Mouse (Mus musculus) embryonic facial prominence, embryonic 14.5 days (tissue): ENCODE measurements at regions not wholly inside any gene's neighbourhood (a gene's known extent, or its start where the extent isn't known, plus 50 kb on each side); places are given as distances from the start of the nearest gene placed in this dataset.
"Not testable (repeated sequence)": the region's sequence is repeated elsewhere in the genome, so short reads cannot be mapped to it uniquely, and the experiment has no call there.

Experiments
- ATAC-seq: fragments of 200-750 bp; cut with Nextera tagmentation; 2 replicates; pipeline ENCODE4 v1.8.0; 2017; ENCODE audit warnings: low read depth, moderate number of reproducible peaks, moderate TSS enrichment
- DNase-seq: peaks from one replicate; pipeline ENCODE4 v3.0.0-alpha.2; 2015; ENCODE audit warnings: low spot score
- H3K27ac ChIP-seq: fragments of 300-500 bp; sonication (generic); replicated peaks from 2 replicates; pipeline ENCODE4 v1.5.1; 2014; ENCODE audit warnings: low read depth, mild to moderate bottlenecking, low read length, moderate library complexity
- H3K27me3 ChIP-seq: fragments of 300-500 bp; sonication (generic); replicated peaks from 2 replicates; pipeline ENCODE4 v1.6.1; 2014; ENCODE audit warnings: low read length; ENCODE audit not compliant: control insufficient read depth, insufficient read depth
- H3K36me3 ChIP-seq: fragments of 300-500 bp; sonication (generic); 2 replicates; pipeline ENCODE4 v1.6.1; 2014; ENCODE audit warnings: low read length, mixed read lengths; ENCODE audit not compliant: control insufficient read depth, insufficient read depth
- H3K4me1 ChIP-seq: fragments of 300-500 bp; sonication (generic); 2 replicates; pipeline ENCODE4 v1.6.1; 2014; ENCODE audit warnings: antibody characterized with exemption, low read length; ENCODE audit not compliant: control insufficient read depth, insufficient read depth
- H3K4me2 ChIP-seq: fragments of 300-500 bp; sonication (generic); 2 replicates; pipeline ENCODE4 v1.6.1; 2014; ENCODE audit warnings: low read depth, mild to moderate bottlenecking, low read length, moderate library complexity, mixed read lengths
- H3K4me3 ChIP-seq: fragments of 300-500 bp; sonication (generic); 2 replicates; pipeline ENCODE4 v1.5.1; 2014; ENCODE audit warnings: low read depth, mild to moderate bottlenecking, low read length
- H3K9ac ChIP-seq: fragments of 300-500 bp; sonication (generic); 2 replicates; pipeline ENCODE4 v1.6.1; 2014; ENCODE audit warnings: low read depth, mild to moderate bottlenecking, low read length, moderate library complexity, mixed read lengths
- H3K9me3 ChIP-seq: fragments of 300-500 bp; sonication (generic); 2 replicates; pipeline ENCODE4 v1.6.1; 2016; ENCODE audit warnings: low read length; ENCODE audit not compliant: control insufficient read depth
- WGBS: fragments of 180-500 bp; shearing (Covaris S2); extraction: QIAGEN DNeasy Blood & Tissue Kit; methylation state at CpG from one replicate; pipeline ENCODE4 v1.1.7; 2014; 5-methylcytosine and 5-hydroxymethylcytosine counted together

GRCm38 (mm10) chr15:19778651-19779050 is 670.4 kb upstream of the Cdh12 start:
- no peaks in the 10 kb centered on the region for H3K4me1 ChIP-seq
- WGBS = 59% methylated on average over 1 of the region's 1 CpGs
- H3K9me3 ChIP-seq = no peaks in the 10 kb centered on the region
- H3K27me3 ChIP-seq = no peaks in the 10 kb centered on the region
- no peak overlapping the region for H3K4me2 ChIP-seq
- H3K9ac ChIP-seq = no peak overlapping the region
- ATAC-seq (no peak), DNase-seq (no peak)
- no peak overlapping the region for H3K27ac ChIP-seq
- H3K4me3 ChIP-seq = no peak overlapping the region
- no peaks in the 10 kb centered on the region for H3K36me3 ChIP-seq

GRCm38 (mm10) chr15:19783883-19784282 is 665.2 kb upstream of the Cdh12 start:
- Histone ChIP-seq H3K9ac (no peak overlapping the region), H3K4me3 (no peak overlapping the region), H3K27me3 (no peaks in the 10 kb centered on the region), H3K4me2 (no peak overlapping the region), H3K9me3 (no peaks in the 10 kb centered on the region), H3K4me1 (no peaks in the 10 kb centered on the region), H3K36me3 (no peaks in the 10 kb centered on the region), H3K27ac (no peak overlapping the region)
- WGBS = 26% methylated on average over 3 of the region's 3 CpGs
- no peak for DNase-seq
- ATAC-seq = no peak

- Histone ChIP-seq H3K27ac (no peak overlapping the region), H3K4me2 (no peak overlapping the region), H3K27me3 (no peaks in the 10 kb centered on the region), H3K4me1 (no peaks in the 10 kb centered on the region), H3K9me3 (no peaks in the 10 kb centered on the region), H3K4me3 (no peak overlapping the region), H3K9ac (no peak overlapping the region), H3K36me3 (no peaks in the 10 kb centered on the region)
- DNase-seq (no peak), ATAC-seq (no peak)
Measured at GRCm38 (mm10) chr15:19806994-19807393, 642.1 kb upstream of the Cdh12 start.

- DNase-seq = no peak
- Histone ChIP-seq H3K27ac (no peak overlapping the region), H3K4me3 (no peak overlapping the region), H3K27me3 (no peaks in the 10 kb centered on the region), H3K36me3 (no peaks in the 10 kb centered on the region), H3K9me3 (no peaks in the 10 kb centered on the region), H3K4me2 (no peak overlapping the region), H3K9ac (no peak overlapping the region), H3K4me1 (no peaks in the 10 kb centered on the region)
- no peak for ATAC-seq
- 78% methylated on average over 5 of the region's 5 CpGs for WGBS
Measured at GRCm38 (mm10) chr15:19813647-19814046, 635.4 kb upstream of the Cdh12 start.

- H3K27me3 ChIP-seq, H3K4me1 ChIP-seq, H3K9me3 ChIP-seq, H3K9ac ChIP-seq, H3K4me3 ChIP-seq, H3K36me3 ChIP-seq, DNase-seq, H3K27ac ChIP-seq, ATAC-seq, H3K4me2 ChIP-seq: not testable (repeated sequence)
- 70% methylated on average over 13 of the region's 13 CpGs for WGBS
Measured at GRCm38 (mm10) chr15:19856892-19857655, 592.0 kb upstream of the Cdh12 start.

GRCm38 (mm10) chr15:19857656-19858006 is 591.4 kb upstream of the Cdh12 start:
- DNase-seq (no peak), ATAC-seq (no peak)
- Histone ChIP-seq H3K36me3 (no peaks in the 10 kb centered on the region), H3K4me1 (no peaks in the 10 kb centered on the region), H3K9me3 (no peaks in the 10 kb centered on the region), H3K27ac (no peak overlapping the region), H3K9ac (no peak overlapping the region), H3K4me3 (no peak overlapping the region), H3K27me3 (no peaks in the 10 kb centered on the region), H3K4me2 (no peak overlapping the region)
- WGBS = 74% methylated on average over 2 of the region's 2 CpGs

GRCm38 (mm10) chr15:19858668-19859067 is 590.4 kb upstream of the Cdh12 start:
- ATAC-seq = no peak
- no peaks in the 10 kb centered on the region for H3K27me3 ChIP-seq
- WGBS = 75% methylated on average over 1 of the region's 1 CpGs

GRCm38 (mm10) chr15:19863979-19864378 is 585.1 kb upstream of the Cdh12 start:
- no peak overlapping the region for H3K9ac ChIP-seq
- no peaks in the 10 kb centered on the region for H3K36me3 ChIP-seq
- H3K27ac ChIP-seq = no peak overlapping the region
- ATAC-seq (no peak), DNase-seq (no peak)
- no peaks in the 10 kb centered on the region for H3K4me1 ChIP-seq
- 31% methylated on average over 1 of the region's 1 CpGs for WGBS
- no peaks in the 10 kb centered on the region for H3K9me3 ChIP-seq
- no peaks in the 10 kb centered on the region for H3K27me3 ChIP-seq
- no peak overlapping the region for H3K4me2 ChIP-seq
- H3K4me3 ChIP-seq = no peak overlapping the region

More at GRCm38 (mm10) chr15:19858668-19859067, 590.4 kb upstream of the Cdh12 start:
- no peak overlapping the region for H3K9ac ChIP-seq
- no peak overlapping the region for H3K27ac ChIP-seq
- no peaks in the 10 kb centered on the region for H3K36me3 ChIP-seq
- H3K4me2 ChIP-seq = no peak overlapping the region
- no peak for DNase-seq
- no peak overlapping the region for H3K4me3 ChIP-seq
- H3K4me1 ChIP-seq = no peaks in the 10 kb centered on the region
- H3K9me3 ChIP-seq = no peaks in the 10 kb centered on the region

GRCm38 (mm10) chr15:19866559-19866958 is 582.5 kb upstream of the Cdh12 start:
- H3K27me3 ChIP-seq = no peaks in the 10 kb centered on the region
- no peaks in the 10 kb centered on the region for H3K36me3 ChIP-seq
- H3K4me3 ChIP-seq = no peak overlapping the region
- H3K9ac ChIP-seq = no peak overlapping the region
- no peak for DNase-seq
- no peaks in the 10 kb centered on the region for H3K9me3 ChIP-seq
- 55% methylated on average over 1 of the region's 1 CpGs for WGBS
- H3K27ac ChIP-seq = no peak overlapping the region
- no peak for ATAC-seq
- H3K4me2 ChIP-seq = no peak overlapping the region
- H3K4me1 ChIP-seq = no peaks in the 10 kb centered on the region
